Mouse (Mus musculus): ENCODE data around the gene Slc17a9. TPM values are rescaled to one million over a fixed set of nuclear protein-coding genes. Genes with fewer than 3 reads are reported as not detected.

Gene Slc17a9
- polyA plus RNA-seq, 1 experiment from 2014 or later: 3.8 TPM

DNA sequence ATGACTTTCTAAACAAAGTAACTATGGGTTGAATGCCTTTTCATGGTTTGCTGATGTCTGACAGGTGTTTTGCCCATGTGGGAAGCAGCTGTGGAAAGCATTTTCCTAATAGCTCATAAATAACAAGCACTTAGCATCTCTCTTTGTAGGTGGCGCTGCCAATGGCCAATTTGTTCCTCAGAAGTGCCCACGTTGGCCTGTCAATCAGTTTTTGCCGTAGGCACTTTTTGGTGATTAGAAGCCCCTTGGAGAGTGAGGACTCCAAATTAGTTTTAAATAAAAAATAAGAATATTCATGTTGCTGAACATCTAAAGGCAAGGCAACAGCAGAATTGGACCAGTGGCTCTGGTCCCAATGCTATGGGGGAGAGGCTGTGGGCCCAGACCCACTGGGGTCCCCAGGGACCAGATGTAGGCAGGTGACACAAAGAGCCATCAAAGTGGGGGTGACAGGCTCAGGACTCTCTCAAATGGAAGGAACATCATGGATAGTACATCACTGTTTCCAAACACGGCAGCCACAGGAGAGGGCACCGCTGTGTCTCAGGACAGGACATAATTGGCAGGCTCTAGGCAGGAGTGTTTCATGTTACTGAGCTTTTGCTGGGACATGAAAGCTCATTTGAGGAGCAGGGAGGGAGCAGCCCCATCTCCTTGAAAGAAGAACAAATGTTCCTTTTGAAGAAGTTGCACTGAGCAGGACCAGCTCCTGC lies 30.1 kb downstream of the Slc17a9 start:
- Histone ChIP-seq H3K4me3 (ENCODE audit: inconsistent target) (no peak overlapping the region), H3K36me3 (ENCODE audit: inconsistent target) (no peaks in the 10 kb centered on the region), H3K27ac (no peak overlapping the region), H3K79me2 (ENCODE audit: inconsistent target) (no peaks in the 10 kb centered on the region)
- 87% methylated on average over 5 of the region's 5 CpGs for WGBS (ENCODE audit: missing documents)

DNA sequence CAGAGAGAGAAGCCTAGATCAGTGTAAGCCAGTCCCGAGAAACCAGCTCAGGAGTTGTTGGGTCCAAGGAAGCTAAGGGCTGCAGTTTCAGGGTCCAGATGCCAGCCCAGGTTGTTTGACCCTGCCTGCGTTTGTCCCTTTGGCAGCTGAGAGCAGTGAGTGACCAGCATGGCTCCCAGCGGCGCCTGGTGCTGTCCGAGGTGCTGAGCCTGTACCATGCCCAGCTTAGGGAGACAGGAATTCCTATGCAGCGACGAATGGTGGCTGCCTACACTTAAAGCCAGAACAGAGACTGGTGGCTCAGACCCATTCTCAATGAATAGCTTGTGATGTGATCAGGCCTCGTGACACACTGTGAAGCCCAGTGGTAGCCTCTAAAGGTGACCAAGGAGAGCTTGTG lies 30.8 kb downstream of the Slc17a9 start:
- H3K79me2 ChIP-seq (ENCODE audit: inconsistent target): no peaks in the 10 kb centered on the region
- no peak overlapping the region for H3K27ac ChIP-seq
- no peaks in the 10 kb centered on the region for H3K36me3 ChIP-seq (ENCODE audit: inconsistent target)
- WGBS (ENCODE audit: missing documents): 5% methylated on average over 8 of the region's 8 CpGs
- no peak overlapping the region for H3K4me3 ChIP-seq (ENCODE audit: inconsistent target)

DNA sequence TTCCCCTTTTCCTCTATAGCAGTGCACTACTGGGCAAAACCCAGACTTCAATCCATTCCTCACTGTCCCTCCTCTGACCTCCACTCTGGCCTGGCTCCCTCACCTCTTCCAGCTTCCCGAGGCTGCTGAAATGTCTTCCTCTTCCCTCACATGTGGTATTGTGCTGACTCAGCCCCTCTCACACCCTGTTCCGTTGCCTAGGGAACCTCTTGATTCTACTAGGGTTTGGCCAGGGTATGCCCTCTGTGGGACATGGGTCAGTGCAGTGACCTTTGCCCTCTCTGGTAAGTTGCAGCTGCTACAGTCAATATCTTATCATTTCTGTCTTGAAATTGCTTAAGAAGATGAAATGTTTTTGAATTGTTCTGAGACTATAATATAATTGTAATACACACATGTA lies 31.7 kb downstream of the Slc17a9 start:
- 49% methylated on average over 2 of the region's 2 CpGs for whole genome bisulfite sequencing (ENCODE audit: missing documents)
- H3K27ac ChIP-seq: no peak overlapping the region
- no peak overlapping the region for H3K4me3 ChIP-seq (ENCODE audit: inconsistent target)
- H3K79me2 ChIP-seq (ENCODE audit: inconsistent target): no peaks in the 10 kb centered on the region
- no peaks in the 10 kb centered on the region for H3K36me3 ChIP-seq (ENCODE audit: inconsistent target)

DNA sequence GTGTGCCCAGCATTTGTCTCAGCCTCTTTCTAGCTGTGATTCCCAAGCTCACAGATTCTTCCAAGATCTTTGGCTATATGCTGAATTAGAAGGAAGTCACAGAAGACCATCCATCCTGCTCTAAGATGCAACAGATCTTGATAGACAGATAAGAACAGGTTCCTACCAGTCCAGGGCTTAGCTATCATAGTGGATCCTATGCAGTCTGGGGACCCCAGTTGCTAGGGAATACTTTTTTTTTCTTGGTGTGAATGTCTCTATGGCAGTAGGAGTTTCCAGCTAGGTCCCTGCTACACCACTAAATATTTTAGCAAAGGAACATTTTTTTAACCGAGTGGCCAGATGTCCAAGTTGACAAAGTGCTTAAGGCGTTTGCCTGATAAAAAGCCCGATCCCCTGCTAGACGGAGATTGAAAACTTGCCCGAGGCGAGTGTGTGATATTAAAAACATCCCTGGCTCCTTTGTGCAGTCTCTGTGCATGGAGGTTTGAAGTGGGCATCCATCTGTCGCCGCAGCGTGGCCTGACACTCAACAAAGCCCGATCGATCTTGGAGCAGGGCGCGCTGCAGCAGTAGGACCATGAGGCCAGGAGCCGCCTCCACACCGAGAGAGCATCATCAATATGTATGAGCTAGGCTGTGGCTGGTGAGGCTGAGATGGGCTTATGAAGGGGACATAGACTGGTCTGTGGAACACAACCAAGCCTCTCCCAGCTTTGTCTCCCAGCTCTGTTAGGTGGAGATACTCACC lies 33.6 kb downstream of the Slc17a9 start:
- H3K36me3 ChIP-seq (ENCODE audit: inconsistent target): no peaks in the 10 kb centered on the region
- H3K27ac ChIP-seq: no peak overlapping the region
- no peak overlapping the region for H3K4me3 ChIP-seq (ENCODE audit: inconsistent target)
- no peaks in the 10 kb centered on the region for H3K79me2 ChIP-seq (ENCODE audit: inconsistent target)
- 65% methylated on average over 15 of the region's 15 CpGs for WGBS (ENCODE audit: missing documents)

DNA sequence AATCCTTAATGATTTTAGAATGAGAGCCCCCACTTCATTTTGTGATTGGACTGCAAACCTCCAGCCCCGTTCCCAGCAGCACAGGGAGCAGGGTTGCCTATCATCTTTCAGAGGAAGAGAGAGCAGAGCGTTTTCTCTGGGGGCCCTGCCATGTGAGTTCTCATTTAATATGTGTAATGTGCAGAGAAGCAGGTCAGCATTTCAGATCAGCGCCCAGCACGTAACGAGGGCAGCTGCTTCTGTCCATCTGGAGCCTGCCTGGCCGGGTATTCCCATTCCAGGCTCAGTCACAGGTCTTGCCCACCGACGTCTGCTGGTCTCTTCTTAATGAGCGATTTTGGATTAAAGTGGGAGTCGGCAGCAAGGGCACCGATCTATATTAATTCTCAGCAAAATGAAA lies 39.9 kb downstream of the Slc17a9 start:
- Histone ChIP-seq H3K27ac (no peak overlapping the region), H3K79me2 (ENCODE audit: inconsistent target) (no peaks in the 10 kb centered on the region), H3K36me3 (ENCODE audit: inconsistent target) (no peaks in the 10 kb centered on the region), H3K4me3 (ENCODE audit: inconsistent target) (no peak overlapping the region)
- WGBS (ENCODE audit: missing documents): 88% methylated on average over 9 of the region's 11 CpGs

DNA sequence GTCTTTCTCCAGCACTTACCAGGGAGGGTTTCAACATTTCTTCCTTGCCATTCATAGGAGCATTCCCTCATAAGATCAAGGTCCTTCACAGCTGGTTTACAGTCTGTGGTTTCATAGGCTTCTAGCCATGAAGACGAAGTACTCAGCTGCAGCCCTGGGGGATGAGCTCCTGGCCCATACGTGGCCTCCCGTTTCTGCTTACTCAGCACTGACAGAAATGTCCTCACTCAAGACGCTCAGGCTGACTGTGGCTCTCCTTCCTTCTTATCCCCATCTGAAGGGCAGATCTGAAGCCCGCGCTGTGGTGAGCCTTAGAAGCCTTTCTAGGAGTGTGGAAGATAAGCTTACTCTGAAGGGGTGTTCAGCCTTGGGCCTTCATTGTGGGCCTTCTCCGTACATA lies 40.6 kb downstream of the Slc17a9 start:
- Histone ChIP-seq H3K79me2 (ENCODE audit: inconsistent target) (no peaks in the 10 kb centered on the region), H3K27ac (no peak overlapping the region), H3K36me3 (ENCODE audit: inconsistent target) (no peaks in the 10 kb centered on the region), H3K4me3 (ENCODE audit: inconsistent target) (no peak overlapping the region)
- 75% methylated on average over 7 of the region's 7 CpGs for WGBS (ENCODE audit: missing documents)

DNA sequence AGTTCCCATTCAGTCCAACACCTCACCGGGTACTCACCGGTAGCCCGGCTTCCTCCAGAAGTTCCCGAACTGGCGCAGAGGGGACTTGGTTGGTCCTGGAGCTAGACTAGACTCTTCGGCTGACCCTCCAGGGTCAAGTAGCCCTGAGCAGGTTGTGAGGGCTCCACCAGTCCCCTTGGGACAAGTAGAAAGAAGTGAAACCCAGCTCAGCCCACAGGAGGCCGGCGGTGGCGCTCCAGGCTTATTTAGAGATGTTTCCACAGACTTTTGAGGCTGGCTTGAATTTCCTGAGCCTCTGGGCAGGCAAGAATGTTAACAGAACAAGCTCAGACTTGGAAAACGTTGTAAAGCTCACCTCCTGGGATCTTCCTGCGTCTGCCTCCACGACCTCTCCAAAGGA lies 50.2 kb downstream of the Slc17a9 start:
- no peaks in the 10 kb centered on the region for H3K36me3 ChIP-seq (ENCODE audit: inconsistent target)
- WGBS (ENCODE audit: missing documents): 9% methylated on average over 12 of the region's 12 CpGs
- H3K79me2 ChIP-seq (ENCODE audit: inconsistent target): no peaks in the 10 kb centered on the region

DNA sequence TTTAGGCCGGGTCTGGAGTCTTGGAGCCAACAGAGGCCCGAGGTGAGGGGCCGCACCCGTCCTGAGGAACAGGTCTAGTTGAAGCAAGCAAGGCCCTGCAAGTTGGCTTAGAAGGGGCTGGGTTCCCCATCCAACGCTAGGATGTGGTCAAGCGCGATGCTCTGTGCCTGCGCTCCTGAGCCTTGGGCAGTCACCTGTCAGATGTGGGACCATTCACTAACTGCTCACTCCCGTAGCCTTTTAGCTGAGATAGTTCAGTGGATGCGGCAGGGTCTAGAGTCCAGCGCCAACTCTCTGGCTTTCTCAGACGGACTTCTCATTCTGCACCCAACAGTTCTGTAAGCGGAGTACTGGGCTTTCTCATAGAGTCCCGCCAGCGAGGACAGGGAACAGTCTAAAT lies 50.6 kb downstream of the Slc17a9 start:
- Histone ChIP-seq H3K36me3 (ENCODE audit: inconsistent target) (no peaks in the 10 kb centered on the region), H3K79me2 (ENCODE audit: inconsistent target) (no peaks in the 10 kb centered on the region), H3K4me3 (ENCODE audit: inconsistent target) (no peak overlapping the region), H3K27ac (no peak overlapping the region)
- WGBS (ENCODE audit: missing documents): 11% methylated on average over 15 of the region's 15 CpGs

More for the DNA sequence above, 50.2 kb downstream of the Slc17a9 start:
- no peak overlapping the region for H3K4me3 ChIP-seq (ENCODE audit: inconsistent target)
- no peak overlapping the region for H3K27ac ChIP-seq

DNA sequence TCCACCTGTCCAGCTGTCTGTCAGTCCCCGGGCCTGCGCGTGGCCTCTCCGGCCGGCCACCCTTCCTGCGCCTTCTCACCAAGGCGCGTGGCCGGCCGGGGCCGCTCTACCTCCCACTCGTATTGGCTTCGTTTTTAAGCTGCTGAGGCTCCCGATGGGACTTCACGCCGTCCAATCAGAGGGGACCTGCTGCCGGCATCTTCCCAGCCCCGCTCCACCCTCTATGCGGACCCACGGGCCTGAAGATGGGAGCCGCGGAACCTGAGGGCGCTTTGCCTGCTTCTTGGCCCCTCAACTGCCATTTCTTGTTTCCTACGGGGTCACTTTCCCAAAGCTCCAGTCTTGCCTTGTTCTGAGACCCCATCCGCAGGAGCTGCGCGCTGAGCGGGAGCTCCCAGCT lies 51.7 kb downstream of the Slc17a9 start, which contains the start of gene Bhlhe23:
Gene Bhlhe23, minus strand, starts transcription at position 108 of the 400 bp plus-strand sequence.
- H3K27ac ChIP-seq: no peak within 1 kb of the TSS
- H3K4me3 ChIP-seq (ENCODE audit: inconsistent target): no peak within 1 kb of the TSS
- H3K79me2 ChIP-seq (ENCODE audit: inconsistent target): no peaks in the 10 kb centered on the region
- H3K36me3 ChIP-seq (ENCODE audit: inconsistent target): no peaks in the 10 kb centered on the region
- WGBS (ENCODE audit: missing documents): 8% methylated on average over 28 of the region's 28 CpGs

DNA sequence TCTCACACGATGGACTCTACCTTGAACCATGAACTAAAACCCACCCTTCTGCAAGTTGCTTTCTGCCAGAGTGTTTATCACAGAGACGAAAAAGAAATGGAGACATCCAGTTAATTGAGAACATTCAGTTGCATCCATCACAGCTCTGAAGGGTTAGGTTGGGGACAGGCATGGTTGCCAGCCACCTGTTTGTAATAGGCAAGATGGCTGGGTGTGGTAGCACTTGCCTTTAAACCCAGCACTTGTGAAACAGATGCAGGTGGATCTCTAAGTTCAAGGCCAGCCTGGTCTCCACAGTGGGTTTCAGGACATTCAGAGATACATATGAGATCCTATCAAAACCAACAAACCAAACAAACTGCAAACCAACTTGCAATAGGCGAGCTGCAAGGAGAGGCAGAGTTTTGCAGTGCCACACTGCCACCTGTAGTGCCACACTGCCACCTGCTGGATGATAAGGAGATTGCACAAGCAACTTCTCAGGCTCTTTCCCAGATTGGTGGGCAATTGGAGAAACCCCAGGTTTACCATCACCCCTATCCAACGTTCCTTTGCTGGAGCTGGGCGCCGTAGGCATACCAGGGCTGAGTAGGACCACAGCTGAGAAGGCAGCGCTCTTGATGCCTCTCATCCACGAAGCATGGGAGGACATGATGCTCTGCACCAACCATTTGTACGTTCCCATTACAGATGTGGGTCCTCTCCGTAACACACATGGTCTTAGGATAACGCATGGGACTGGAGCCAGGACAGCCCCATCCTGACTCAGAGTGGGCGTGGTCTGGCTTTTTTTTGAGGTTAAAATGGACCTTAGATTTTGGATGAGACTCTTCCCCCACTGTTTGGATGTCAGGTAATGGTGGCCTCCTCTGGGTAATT lies 54.4 kb downstream of the Slc17a9 start:
- H3K79me2 ChIP-seq (ENCODE audit: inconsistent target): no peaks in the 10 kb centered on the region
- WGBS (ENCODE audit: missing documents): 31% methylated on average over 12 of the region's 12 CpGs
- H3K4me3 ChIP-seq (ENCODE audit: inconsistent target): no peak overlapping the region
- no peak overlapping the region for H3K27ac ChIP-seq
- H3K36me3 ChIP-seq (ENCODE audit: inconsistent target): no peaks in the 10 kb centered on the region

DNA sequence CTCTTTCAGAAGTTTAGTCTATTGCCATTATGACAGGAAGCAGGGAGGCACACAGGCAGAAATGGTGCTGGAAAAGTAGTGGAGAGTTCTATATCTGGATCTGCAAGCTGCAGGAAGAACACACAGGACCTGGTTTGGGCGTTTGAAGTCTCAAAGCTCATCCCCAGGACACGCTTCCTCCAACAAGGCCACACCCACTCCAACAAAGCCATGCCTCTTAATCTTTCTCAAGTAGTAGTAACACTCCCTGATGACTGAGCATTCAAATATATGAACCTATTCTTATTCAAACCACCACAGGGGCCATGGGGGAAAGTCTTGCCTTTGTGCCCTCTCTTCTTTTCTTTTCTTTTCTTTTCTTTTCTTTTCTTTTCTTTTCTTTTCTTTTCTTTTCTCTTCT lies 55.2 kb downstream of the Slc17a9 start:
- no peaks in the 10 kb centered on the region for H3K79me2 ChIP-seq (ENCODE audit: inconsistent target)
- WGBS (ENCODE audit: missing documents): 6% methylated on average over 2 of the region's 2 CpGs
- no peak overlapping the region for H3K27ac ChIP-seq
- H3K4me3 ChIP-seq (ENCODE audit: inconsistent target): no peak overlapping the region
- H3K36me3 ChIP-seq (ENCODE audit: inconsistent target): no peaks in the 10 kb centered on the region

DNA sequence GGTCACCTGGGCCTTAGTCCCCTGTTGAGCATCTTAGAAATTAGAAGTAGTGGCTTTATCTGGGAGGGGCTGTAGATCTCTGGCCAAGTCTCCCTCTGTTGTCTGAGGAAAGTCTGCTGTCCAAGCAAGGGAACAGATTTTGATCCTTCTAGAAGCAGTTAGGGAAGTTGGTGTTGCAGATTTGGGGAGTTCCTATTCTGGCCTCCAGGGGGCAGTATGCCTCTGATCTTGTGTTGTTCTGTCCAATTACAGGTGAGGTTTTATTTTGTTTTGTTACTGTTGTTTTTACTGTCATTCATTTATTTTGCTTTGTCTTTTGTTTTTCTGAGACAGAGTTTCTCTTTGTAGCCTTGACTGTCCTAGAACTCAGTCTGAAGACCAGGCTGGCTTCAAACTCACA lies 61.7 kb downstream of the Slc17a9 start:
- no peak overlapping the region for H3K4me3 ChIP-seq (ENCODE audit: inconsistent target)
- no peaks in the 10 kb centered on the region for H3K79me2 ChIP-seq (ENCODE audit: inconsistent target)
- H3K36me3 ChIP-seq (ENCODE audit: inconsistent target): no peaks in the 10 kb centered on the region
- no peak overlapping the region for H3K27ac ChIP-seq

DNA sequence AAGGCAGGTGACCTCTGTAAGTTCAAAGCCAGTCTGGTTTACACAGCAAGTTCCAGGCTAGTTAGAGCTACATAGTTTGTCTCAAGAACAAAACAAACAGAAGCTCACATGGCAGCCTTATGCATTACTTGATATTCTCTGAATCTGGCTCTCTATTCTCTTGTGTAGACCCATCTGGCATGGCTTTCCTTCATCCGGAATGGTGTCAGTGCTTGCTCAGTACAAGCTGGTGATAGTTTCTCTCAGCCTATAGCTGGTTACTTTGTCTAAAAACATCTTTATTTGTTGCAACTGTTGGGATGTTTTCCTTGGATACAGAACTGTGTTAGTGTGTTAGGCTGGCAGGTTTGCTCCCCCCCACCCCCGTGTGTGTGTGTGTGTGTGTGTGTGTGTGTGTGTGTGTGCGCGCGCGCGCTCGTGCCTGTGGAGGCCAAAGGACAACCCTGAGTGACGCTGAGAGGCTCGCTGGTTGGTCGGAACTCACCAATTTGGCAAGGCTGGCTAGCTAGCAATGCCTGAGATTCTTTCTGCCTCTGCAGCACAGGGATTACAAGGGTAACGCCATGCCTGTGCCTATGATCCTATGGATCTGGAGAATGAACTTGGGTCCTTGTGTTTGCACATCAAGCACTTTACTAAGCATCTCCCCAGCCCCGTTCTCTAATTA lies 62.6 kb downstream of the Slc17a9 start:
- WGBS (ENCODE audit: missing documents): 84% methylated on average over 8 of the region's 13 CpGs
- Histone ChIP-seq H3K27ac (no peak overlapping the region), H3K79me2 (ENCODE audit: inconsistent target) (no peaks in the 10 kb centered on the region), H3K36me3 (ENCODE audit: inconsistent target) (no peaks in the 10 kb centered on the region), H3K4me3 (ENCODE audit: inconsistent target) (no peak overlapping the region)

DNA sequence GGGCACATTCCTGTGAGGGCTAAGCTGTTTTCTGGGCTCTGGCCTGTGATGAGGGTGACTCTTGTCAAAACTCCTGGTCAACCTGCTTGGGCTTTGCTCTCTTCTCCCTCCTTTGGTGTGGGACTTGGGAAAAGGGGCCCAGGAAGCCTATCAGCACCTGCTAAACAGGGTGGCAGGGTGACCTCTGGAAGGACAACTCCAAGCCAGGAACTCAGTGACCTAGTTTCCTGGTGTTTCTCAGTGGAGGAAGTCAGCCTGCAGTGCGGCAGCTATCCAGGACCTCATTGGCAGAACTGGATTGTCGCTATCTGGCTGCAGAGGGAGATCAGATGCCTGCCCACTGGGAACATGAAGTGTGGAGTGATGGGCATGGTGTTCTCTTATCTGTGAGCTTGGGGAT lies 63.3 kb downstream of the Slc17a9 start:
- no peak overlapping the region for H3K27ac ChIP-seq

More for the DNA sequence above, 63.3 kb downstream of the Slc17a9 start:
- Histone ChIP-seq H3K4me3 (ENCODE audit: inconsistent target) (no peak overlapping the region), H3K79me2 (ENCODE audit: inconsistent target) (no peaks in the 10 kb centered on the region), H3K36me3 (ENCODE audit: inconsistent target) (no peaks in the 10 kb centered on the region)
- 8% methylated on average over 2 of the region's 2 CpGs for WGBS (ENCODE audit: missing documents)
